Mouse (Mus musculus): Measurements from ENCODE around the gene Plekha4. TPM values are rescaled to one million over a fixed set of nuclear protein-coding genes. Genes with fewer than 3 reads are reported as not detected.

Gene Plekha4
- total RNA-seq, 2 experiments from 2014 or later: 0.90 to 2.7 TPM

GRCm38 (mm10) chr7:45597527-45597926 lies 71.4 kb downstream of the Plekha4 start:
- DNase-seq: no peak
- intact Hi-C loops (cut with DNase I): loop anchor here (10.0 kb wide), 1 partner anchor 87 kb away; the partner anchor contains the start of gene Ntn5

- DNase-seq: no peak
- intact Hi-C loops (cut with DNase I): loop anchor here (10.0 kb wide), 1 partner anchor 86 kb away; the partner anchor contains the start of gene Ntn5
Measured at GRCm38 (mm10) chr7:45598960-45599879, 73.1 kb downstream of the Plekha4 start.

Other genes starting within 250 kb of the Plekha4 start
- gene Slc6a21, start 248.8 kb upstream of the Plekha4 start, total RNA-seq (2021): not detected
- gene Trpm4, start 192.6 kb upstream of the Plekha4 start, total RNA-seq (2021): 10 to 100 TPM; 32.1 to 33.8 TPM
- gene Hrc, start 191.0 kb upstream of the Plekha4 start, total RNA-seq (2021): under 1 TPM; 0.36 to 0.38 TPM
- gene Ppfia3, start 159.3 kb upstream of the Plekha4 start, total RNA-seq (2021): 100 to 1,000 TPM; 106 to 108 TPM
- 10 to 100 TPM; 60.4 to 68.3 TPM for gene Lin7b, start 155.7 kb upstream of the Plekha4 start, total RNA-seq (2021)
- gene Snrnp70, start 130.6 kb upstream of the Plekha4 start, total RNA-seq (2021): 100 to 1,000 TPM; 453 to 460 TPM
- under 1 TPM in 1 of 2 experiments, not detected in 1; 0.16 TPM for gene Kcna7, start 120.7 kb upstream of the Plekha4 start, total RNA-seq (2021)
- under 1 TPM in 1 of 2 experiments, not detected in 1; 0.30 TPM for gene Ntf5, start 112.6 kb upstream of the Plekha4 start, total RNA-seq (2021)
- not detected for gene Lhb, start 105.5 kb upstream of the Plekha4 start, total RNA-seq (2021)
- gene Gys1, start 91.5 kb upstream of the Plekha4 start, total RNA-seq (2021): 10 to 100 TPM; 17.8 to 18.7 TPM
- 10 to 100 TPM; 54.2 to 60.3 TPM for gene Ruvbl2, start 88.2 kb upstream of the Plekha4 start, total RNA-seq (2021)
- 100 to 1,000 TPM; 708 to 725 TPM for gene Ftl1, start 66.4 kb upstream of the Plekha4 start, total RNA-seq (2021)
- 100 to 1,000 TPM; 116 to 119 TPM for gene Bax, start 59.4 kb upstream of the Plekha4 start, total RNA-seq (2021)
- under 1 TPM; 0.22 to 0.24 TPM for gene Tulp2, start 44.5 kb upstream of the Plekha4 start, total RNA-seq (2021)
- gene Gm45808, start 39.5 kb upstream of the Plekha4 start, total RNA-seq (2021): not detected
- gene Dhdh, start 37.5 kb upstream of the Plekha4 start, total RNA-seq (2021): 1 to 10 TPM; 2.6 to 3.2 TPM
- 100 to 1,000 TPM; 110 to 116 TPM for gene Nucb1, start 15.9 kb upstream of the Plekha4 start, total RNA-seq (2021)
- 10 to 100 TPM; 19.0 to 24.6 TPM for gene Ppp1r15a, start 62 bp upstream of the Plekha4 start, total RNA-seq (2021)
- not detected for gene Hsd17b14, start 28.6 kb downstream of the Plekha4 start, total RNA-seq (2021)
- 10 to 100 TPM; 22.9 to 25.3 TPM for gene Bcat2, start 43.8 kb downstream of the Plekha4 start, total RNA-seq (2021)
- not detected for gene Fgf21, start 89.2 kb downstream of the Plekha4 start, total RNA-seq (2021)
- gene Fut1, start 91.0 kb downstream of the Plekha4 start, total RNA-seq (2021): under 1 TPM in 1 of 2 experiments, not detected in 1; 0.14 TPM
- gene Izumo1, start 95.5 kb downstream of the Plekha4 start, total RNA-seq (2021): under 1 TPM in 1 of 2 experiments, not detected in 1; 0.20 TPM
- gene Rasip1, start 101.2 kb downstream of the Plekha4 start, total RNA-seq (2021): 10 to 100 TPM; 23.5 to 25.1 TPM
- gene Mamstr, start 113.6 kb downstream of the Plekha4 start, total RNA-seq (2021): 1 to 10 TPM; 1.7 to 2.6 TPM
- not detected for gene Fut2, start 140.1 kb downstream of the Plekha4 start, total RNA-seq (2021)
- gene Ntn5, start 157.7 kb downstream of the Plekha4 start, total RNA-seq (2021): under 1 TPM in 1 of 2 experiments, not detected in 1; 0.34 TPM
- gene Sec1, start 168.1 kb downstream of the Plekha4 start, total RNA-seq (2021): under 1 TPM; 0.18 to 0.20 TPM
- gene Car11, start 173.5 kb downstream of the Plekha4 start, total RNA-seq (2021): 100 to 1,000 TPM; 136 to 144 TPM
- 10 to 100 TPM; 19.1 to 22.2 TPM for gene Dbp, start 178.8 kb downstream of the Plekha4 start, total RNA-seq (2021)
- 100 to 1,000 TPM; 640 to 672 TPM for gene Rpl18, start 189.1 kb downstream of the Plekha4 start, total RNA-seq (2021)
- 10 to 100 TPM; 23.6 to 24.6 TPM for gene Sphk2, start 191.7 kb downstream of the Plekha4 start, total RNA-seq (2021)
- 1 to 10 TPM in 1 of 2 experiments, under 1 TPM in 1; 0.62 to 1.1 TPM for gene Fam83e, start 194.9 kb downstream of the Plekha4 start, total RNA-seq (2021)
- gene Spaca4, start 199.5 kb downstream of the Plekha4 start, total RNA-seq (2021): not detected

Data from left cerebral cortex, postnatal 4 days (tissue).